21 mouse cellular contexts compared by ENCODE assay signal in the genomic region with DNA sequence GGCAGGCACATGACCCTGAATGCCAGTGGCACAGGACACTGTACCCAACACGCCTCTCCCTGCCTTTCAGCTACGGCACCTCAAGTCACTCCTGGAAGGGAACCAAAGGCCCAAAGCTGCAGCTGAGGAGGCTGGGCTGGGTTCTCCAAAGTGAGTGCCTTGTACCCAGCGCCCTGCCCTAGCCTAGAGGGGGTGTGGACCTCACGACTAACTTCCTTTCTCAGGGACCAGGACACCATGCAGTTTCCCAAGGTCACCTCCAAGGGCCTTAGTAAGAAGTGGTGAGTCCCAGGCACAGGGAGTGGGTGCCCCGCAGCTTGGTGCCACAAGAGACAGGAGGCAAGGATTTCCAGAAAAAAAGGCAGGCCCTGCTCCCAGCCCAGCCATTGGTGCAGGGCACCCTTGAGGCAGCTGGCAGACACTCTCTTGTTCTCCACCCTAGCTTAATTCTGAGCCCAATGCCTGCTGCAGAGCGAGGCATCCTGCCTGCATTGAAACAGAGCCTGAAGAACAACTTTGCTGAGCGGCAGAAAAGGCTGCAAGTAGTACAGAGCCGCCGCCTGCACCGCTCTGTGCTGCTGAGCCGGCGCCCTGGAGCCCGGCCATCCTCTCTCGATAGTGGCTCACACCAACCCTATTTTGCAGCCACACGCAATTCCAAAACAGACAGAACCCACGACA. TPM values are rescaled to one million over a fixed set of nuclear protein-coding genes. Genes with fewer than 3 reads are reported as not detected.
DNase-seq lines count a peak whose midpoint lies in the region; TF ChIP-seq lines count a peak whose summit lies in the region.
"Had no signal": no experiment of that assay in that cellular context is flagged by ENCODE, and none has a peak within 500 bp of the region (broad histone marks: within the 10 kb centered on the region; RNA-seq: fewer than 3 reads in every experiment).

No protein-coding gene starts in this region.

- H3K27ac ChIP-seq in left cerebral cortex, adult 2 months: peak overlapping the region; percentile 62
- H3K27ac ChIP-seq in cortical plate, adult 2 months (ENCODE audit: insufficient read depth, low read length): peak overlapping the region; percentile 61; the same call in 1 of the 2 replicates
- H3K27ac ChIP-seq: embryonic facial prominence, embryonic 10.5 days; forebrain, embryonic 13.5 days had no signal

- intact Hi-C loops in left cerebral cortex, adult 2 months (cut with DNase I): loop anchor here (5.0 kb wide), 1 partner anchor 157 kb away; no protein-coding TSS in a partner anchor
- intact Hi-C loops in left cerebral cortex, postnatal 10 days (cut with DNase I): loop anchor here (10.0 kb wide), 1 partner anchor 165 kb away; no protein-coding TSS in a partner anchor

- H3K4me3 ChIP-seq in left cerebral cortex, adult 2 months: no peak overlapping the region
- H3K4me3 ChIP-seq in cortical plate, adult 2 months (ENCODE audit: insufficient read depth, low read length): no peak overlapping the region
- H3K4me3 ChIP-seq: embryonic facial prominence, embryonic 10.5 days; forebrain, embryonic 13.5 days; heart, embryonic 12.5 days; megakaryocyte, embryonic 14.5 days had no signal

- H3K4me1 ChIP-seq in cortical plate, adult 2 months (ENCODE audit: control insufficient read depth, insufficient read depth, low read length): peaks cover 4% of the 10 kb centered on the region; the same call in 1 of the 2 replicates

- TF ChIP-seq CTCF in left cerebral cortex, adult 2 months (IDR thresholded peaks at IDR 0.05): no peak
- TF ChIP-seq CTCF in cortical plate, adult 2 months (IDR thresholded peaks at IDR 0.05; ENCODE audit: extremely low read depth, insufficient read depth, low read length): no peak

- DNase-seq in adrenal gland, postnatal 14 days: peak; percentile 27
- DNase-seq in adrenal gland, adult 8-10 months: no peak
- no peak for DNase-seq in left cerebral cortex, adult 2 months (ENCODE audit: extremely low spot score in 1 of 2, low spot score in 2 of 2)
- no peak for DNase-seq in left cerebral cortex, postnatal 10 days (ENCODE audit: extremely low spot score in 1 of 2, low spot score in 2 of 2)
- DNase-seq in ES-CJ7 (ENCODE audit: low read depth, low spot score): peak; percentile 34
- no peak for DNase-seq in embryo, embryonic 9.5 days (ENCODE audit: extremely low spot score)
- DNase-seq in gastrocnemius, postnatal 4 days (ENCODE audit: low spot score in 2 of 2): no peak
- DNase-seq: kidney, adult 2 months; kidney, postnatal 36 days; liver; liver, postnatal 0 days; lung, postnatal 14 days; right cerebral cortex, postnatal 14 days; thymus, postnatal 36 days had no signal

- TF ChIP-seq POLR2A in cortical plate, adult 2 months (IDR thresholded peaks at IDR 0.05; ENCODE audit: extremely low read depth, insufficient read depth, low read length): peak; percentile 7; the same call in 1 of the 2 replicates

RNA-seq across cellular contexts. Expression of a gene that starts 3.8 kb away (rescaled TPM):
- 2.0 and 3.8 TPM in 2 replicates for total RNA-seq in adrenal gland, postnatal 14 days (2021)
- total RNA-seq in adrenal gland, adult 8-10 months (2022): 1 to 10 TPM in 3 of 4 experiments, under 1 TPM in 1; 0.81 to 3.8 (median 2.1) TPM
- total RNA-seq in left cerebral cortex, adult 2 months (2021): 10 to 100 TPM; 22.9 to 26.2 TPM
- 10 to 100 TPM; 30.3 to 32.3 TPM for total RNA-seq in left cerebral cortex, postnatal 10 days (2021)
- 33.0 and 39.9 TPM in 2 replicates for polyA plus RNA-seq in cortical plate, adult 2 months (2012; rRNA removed)
- 1 to 10 TPM; 2.7 to 2.8 TPM for total RNA-seq in gastrocnemius, postnatal 4 days (2021)
- total RNA-seq: CH12.LX; granulocyte monocyte progenitor cell, adult 5-6 weeks had no signal

RNA-seq across cellular contexts. Expression of a gene that starts 30.9 kb away (rescaled TPM):
- total RNA-seq in adrenal gland, postnatal 14 days (2021): 29.1 and 33.6 TPM in 2 replicates
- 10 to 100 TPM; 33.4 to 48.2 (median 40.4) TPM for total RNA-seq in adrenal gland, adult 8-10 months (2022)
- total RNA-seq in left cerebral cortex, adult 2 months (2021): 10 to 100 TPM; 73.7 to 82.8 TPM
- total RNA-seq in left cerebral cortex, postnatal 10 days (2021): 10 to 100 TPM; 47.7 to 50.1 TPM
- 196 and 203 TPM in 2 replicates for polyA plus RNA-seq in cortical plate, adult 2 months (2012; rRNA removed)
- 10 to 100 TPM; 23.5 to 23.9 TPM for total RNA-seq in gastrocnemius, postnatal 4 days (2021)

Comparison
In these comparisons a context has a peak if more than half of its experiments do, and no peak if none do; other contexts are left out.
1. DNase-seq: peak in adrenal gland, postnatal 14 days (single experiment) and ES-CJ7 (single experiment); none in adrenal gland, adult 8-10 months (single experiment), left cerebral cortex, adult 2 months (0 of 2), left cerebral cortex, postnatal 10 days (0 of 2), embryo, embryonic 9.5 days (single experiment) and gastrocnemius, postnatal 4 days (0 of 2).